Mouse (Mus musculus) heart, adult 2 months (tissue): ENCODE measurements around the gene Slc25a16.

Source experiments
- CTCF ChIP-seq: fragments of 200-600 bp; IDR thresholded peaks from 2 replicates; pipeline ENCODE4 v1.8.1; 2022; ENCODE audit warnings: antibody characterized with exemption, mild to moderate bottlenecking, moderate library complexity
- EP300 ChIP-seq: fragments of 200-500 bp; IDR thresholded peaks from 2 replicates; pipeline ENCODE4 v1.6.1; 2011; ENCODE audit warnings: low read depth, low read length, control low read depth; ENCODE audit not compliant: insufficient read depth
- POLR2A ChIP-seq: fragments of 200-500 bp; IDR thresholded peaks from 2 replicates; pipeline ENCODE4 v1.6.1; 2011; ENCODE audit warnings: mild to moderate bottlenecking, low read depth, low read length, control low read depth; ENCODE audit not compliant: insufficient read depth

DNA sequence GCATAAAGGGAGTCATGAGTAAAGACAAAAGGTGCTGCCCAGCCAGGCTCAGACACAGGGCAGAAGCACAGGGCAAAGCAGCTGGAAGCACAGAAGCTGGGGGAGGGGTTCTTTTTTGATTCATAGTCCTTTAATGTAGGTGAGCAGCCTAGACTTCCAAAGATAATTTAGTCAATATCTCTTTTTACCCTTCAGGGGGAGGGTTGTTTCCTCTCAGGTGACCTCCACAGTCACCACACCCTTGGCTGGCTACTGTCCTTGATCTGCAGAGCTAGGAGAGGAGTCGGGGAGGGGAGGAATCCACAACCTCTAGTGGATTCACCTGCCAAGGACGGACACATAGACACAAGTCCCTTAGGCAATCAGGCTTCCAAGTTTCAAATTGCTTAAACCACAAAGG lies 22.4 kb upstream of the Slc25a16 start:
- TF ChIP-seq EP300 = no peak
- no peak for TF ChIP-seq CTCF
- no peak for TF ChIP-seq POLR2A
